Mouse (Mus musculus) heart, postnatal 0 days (tissue): ENCODE data around the gene Tra2a.

Source experiments
- CTCF ChIP-seq: IDR thresholded peaks from 2 replicates; pipeline ENCODE4 v1.5.1; 2016; ENCODE audit warnings: antibody characterized with exemption, control low read depth, low read depth
- EP300 ChIP-seq: IDR thresholded peaks from 2 replicates; pipeline ENCODE4 v1.6.1; 2016; ENCODE audit warnings: antibody characterized with exemption, low read depth

GRCm38 (mm10) chr6:49218275-49218802 lies 45.5 kb downstream of the Tra2a start:
- TF ChIP-seq CTCF (no peak), EP300 (no peak)
